Mouse (Mus musculus): Measurements from ENCODE around the gene Shtn1. TPM values are rescaled to one million over a fixed set of nuclear protein-coding genes. Genes with fewer than 3 reads are reported as not detected.

The Shtn1 gene
- polyA plus RNA-seq, 1 experiment from 2014 or later, result 1.0 TPM

- Histone ChIP-seq H3K27me3 (ENCODE audit: control insufficient read depth, insufficient read depth, low read length) (no peaks in the 10 kb centered on the region), H3K4me3 (ENCODE audit: low read depth, low read length) (no peak overlapping the region), H3K9me3 (replicated peaks; ENCODE audit: control insufficient read depth, low read length) (no peaks in the 10 kb centered on the region), H3K9ac (ENCODE audit: low read depth, low read length) (no peak overlapping the region), H3K4me1 (ENCODE audit: control insufficient read depth, insufficient read depth, low read length) (no peaks in the 10 kb centered on the region), H3K4me2 (no peak overlapping the region), H3K27ac (ENCODE audit: low read depth, low read length) (no peak overlapping the region), H3K36me3 (ENCODE audit: control insufficient read depth, insufficient read depth, low read length) (no peaks in the 10 kb centered on the region)
- ATAC-seq (replicated peaks; ENCODE audit: insufficient number of reproducible peaks, low FRiP score, low TSS enrichment), result no peak
- 94% methylated on average over 5 of the region's 5 CpGs for WGBS (ENCODE audit: insufficient replicate concordance)
These were observed 12.3 kb downstream of the Shtn1 start for GRCm38 (mm10) chr19:59063568-59063967.

GRCm38 (mm10) chr19:59058105-59058504 lies 17.8 kb downstream of the Shtn1 start:
- H3K36me3 ChIP-seq (ENCODE audit: control insufficient read depth, insufficient read depth, low read length), result no peaks in the 10 kb centered on the region
- no peaks in the 10 kb centered on the region; the same call in 1 of the 2 replicates for H3K27me3 ChIP-seq (ENCODE audit: control insufficient read depth, insufficient read depth, low read length)
- H3K4me2 ChIP-seq, result no peak overlapping the region
- ATAC-seq (replicated peaks; ENCODE audit: insufficient number of reproducible peaks, low FRiP score, low TSS enrichment), result no peak
- H3K9ac ChIP-seq (ENCODE audit: low read depth, low read length), result no peak overlapping the region
- H3K27ac ChIP-seq (ENCODE audit: low read depth, low read length), result no peak overlapping the region
- no peak overlapping the region for H3K4me3 ChIP-seq (ENCODE audit: low read depth, low read length)
- 80% methylated on average over 4 of the region's 4 CpGs for WGBS (ENCODE audit: insufficient replicate concordance)
- no peaks in the 10 kb centered on the region for H3K4me1 ChIP-seq (ENCODE audit: control insufficient read depth, insufficient read depth, low read length)
- no peaks in the 10 kb centered on the region for H3K9me3 ChIP-seq (replicated peaks; ENCODE audit: control insufficient read depth, low read length)

DNA sequence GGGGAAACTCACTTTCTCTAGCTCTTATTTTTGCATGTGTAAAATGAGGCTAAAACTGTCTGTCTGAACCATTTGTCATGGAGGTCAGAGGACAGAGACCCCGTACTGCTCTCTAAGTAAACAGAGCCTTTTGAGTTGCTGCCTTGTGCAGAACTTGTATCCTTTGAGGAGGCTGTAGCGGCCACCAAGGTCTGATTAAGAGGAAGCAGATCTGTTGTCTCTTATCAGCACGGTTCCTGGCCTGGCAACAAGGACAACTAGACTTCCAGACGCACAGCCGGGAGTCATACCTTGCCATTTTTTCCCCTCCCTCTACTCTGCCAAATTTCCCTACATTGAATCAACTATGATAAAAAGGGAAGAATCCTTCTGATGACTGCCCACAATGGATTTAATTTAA lies 18.5 kb downstream of the Shtn1 start:
- Histone ChIP-seq H3K4me3 (ENCODE audit: low read depth, low read length) (no peak overlapping the region), H3K27me3 (ENCODE audit: control insufficient read depth, insufficient read depth, low read length) (no peaks in the 10 kb centered on the region; the same call in 1 of the 2 replicates), H3K4me2 (no peak overlapping the region), H3K27ac (ENCODE audit: low read depth, low read length) (no peak overlapping the region), H3K9me3 (replicated peaks; ENCODE audit: control insufficient read depth, low read length) (no peaks in the 10 kb centered on the region), H3K9ac (ENCODE audit: low read depth, low read length) (no peak overlapping the region), H3K4me1 (ENCODE audit: control insufficient read depth, insufficient read depth, low read length) (no peaks in the 10 kb centered on the region), H3K36me3 (ENCODE audit: control insufficient read depth, insufficient read depth, low read length) (no peaks in the 10 kb centered on the region)
- WGBS (ENCODE audit: insufficient replicate concordance), result 13% methylated on average over 5 of the region's 5 CpGs
- no peak for ATAC-seq (replicated peaks; ENCODE audit: insufficient number of reproducible peaks, low FRiP score, low TSS enrichment)

GRCm38 (mm10) chr19:59054632-59054951 lies 21.3 kb downstream of the Shtn1 start:
- Histone ChIP-seq H3K27ac (ENCODE audit: low read depth, low read length) (no peak overlapping the region), H3K4me1 (ENCODE audit: control insufficient read depth, insufficient read depth, low read length) (no peaks in the 10 kb centered on the region), H3K4me2 (no peak overlapping the region), H3K4me3 (ENCODE audit: low read depth, low read length) (no peak overlapping the region), H3K9me3 (replicated peaks; ENCODE audit: control insufficient read depth, low read length) (no peaks in the 10 kb centered on the region), H3K9ac (ENCODE audit: low read depth, low read length) (no peak overlapping the region), H3K27me3 (ENCODE audit: control insufficient read depth, insufficient read depth, low read length) (no peaks in the 10 kb centered on the region; the same call in 1 of the 2 replicates), H3K36me3 (ENCODE audit: control insufficient read depth, insufficient read depth, low read length) (no peaks in the 10 kb centered on the region)
- no peak for ATAC-seq (replicated peaks; ENCODE audit: insufficient number of reproducible peaks, low FRiP score, low TSS enrichment)
- 84% methylated on average over 6 of the region's 6 CpGs for WGBS (ENCODE audit: insufficient replicate concordance)

DNA sequence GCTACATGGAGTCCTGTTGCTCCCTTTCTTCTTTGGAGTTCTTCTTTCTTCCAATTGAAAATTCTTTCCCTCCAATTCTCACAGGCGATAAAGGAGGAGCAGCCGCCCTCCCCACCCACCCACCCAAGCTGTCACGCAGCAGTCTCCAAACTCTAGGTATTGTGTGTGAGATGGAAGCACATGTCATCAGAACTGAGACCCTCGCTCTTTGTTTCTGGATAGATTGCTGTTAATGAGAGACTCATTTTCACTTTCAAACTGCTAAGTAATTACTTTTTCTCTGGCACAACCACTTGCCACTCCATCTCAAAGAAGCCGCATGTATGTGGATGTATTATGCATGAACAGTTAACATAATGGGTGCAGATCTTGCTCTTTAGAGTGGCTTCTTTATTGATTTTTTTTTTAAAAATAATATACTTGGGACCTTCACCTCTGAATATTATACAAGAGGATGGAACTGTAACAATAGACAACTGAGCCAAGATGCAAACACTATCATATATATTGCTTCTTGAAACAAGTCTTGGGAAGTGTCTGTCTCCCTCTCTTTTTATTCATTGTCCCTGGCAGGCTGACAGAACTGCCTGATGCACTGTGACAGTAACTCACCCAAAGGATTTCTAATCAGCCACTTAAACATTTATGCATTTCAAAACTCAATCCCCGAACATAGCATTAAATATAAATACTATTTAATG lies 21.8 kb downstream of the Shtn1 start:
- WGBS (ENCODE audit: insufficient replicate concordance), result 89% methylated on average over 6 of the region's 6 CpGs
- H3K27me3 ChIP-seq (ENCODE audit: control insufficient read depth, insufficient read depth, low read length), result no peaks in the 10 kb centered on the region; the same call in 1 of the 2 replicates
- no peak overlapping the region for H3K27ac ChIP-seq (ENCODE audit: low read depth, low read length)

GRCm38 (mm10) chr19:59052783-59053490 lies 23.0 kb downstream of the Shtn1 start:
- H3K27me3 ChIP-seq (ENCODE audit: control insufficient read depth, insufficient read depth, low read length), result no peaks in the 10 kb centered on the region; the same call in 1 of the 2 replicates
- 74% methylated on average over 9 of the region's 9 CpGs for WGBS (ENCODE audit: insufficient replicate concordance)
- H3K27ac ChIP-seq (ENCODE audit: low read depth, low read length), result no peak overlapping the region
- no peak for ATAC-seq (replicated peaks; ENCODE audit: insufficient number of reproducible peaks, low FRiP score, low TSS enrichment)
- no peaks in the 10 kb centered on the region for H3K36me3 ChIP-seq (ENCODE audit: control insufficient read depth, insufficient read depth, low read length)
- H3K4me2 ChIP-seq, result no peak overlapping the region
- H3K4me3 ChIP-seq (ENCODE audit: low read depth, low read length), result no peak overlapping the region
- H3K9me3 ChIP-seq (replicated peaks; ENCODE audit: control insufficient read depth, low read length), result no peaks in the 10 kb centered on the region
- no peaks in the 10 kb centered on the region for H3K4me1 ChIP-seq (ENCODE audit: control insufficient read depth, insufficient read depth, low read length)
- no peak overlapping the region for H3K9ac ChIP-seq (ENCODE audit: low read depth, low read length)

More for the DNA sequence above, 21.8 kb downstream of the Shtn1 start:
- Histone ChIP-seq H3K4me3 (ENCODE audit: low read depth, low read length) (no peak overlapping the region), H3K9me3 (replicated peaks; ENCODE audit: control insufficient read depth, low read length) (no peaks in the 10 kb centered on the region), H3K4me1 (ENCODE audit: control insufficient read depth, insufficient read depth, low read length) (no peaks in the 10 kb centered on the region), H3K36me3 (ENCODE audit: control insufficient read depth, insufficient read depth, low read length) (no peaks in the 10 kb centered on the region), H3K4me2 (no peak overlapping the region), H3K9ac (ENCODE audit: low read depth, low read length) (no peak overlapping the region)
- ATAC-seq (replicated peaks; ENCODE audit: insufficient number of reproducible peaks, low FRiP score, low TSS enrichment), result no peak

- no peak overlapping the region for H3K9ac ChIP-seq (ENCODE audit: low read depth, low read length)
- no peaks in the 10 kb centered on the region for H3K4me1 ChIP-seq (ENCODE audit: control insufficient read depth, insufficient read depth, low read length)
- H3K9me3 ChIP-seq (replicated peaks; ENCODE audit: control insufficient read depth, low read length), result no peaks in the 10 kb centered on the region
- no peak overlapping the region for H3K4me3 ChIP-seq (ENCODE audit: low read depth, low read length)
- no peak for ATAC-seq (replicated peaks; ENCODE audit: insufficient number of reproducible peaks, low FRiP score, low TSS enrichment)
- no peak overlapping the region for H3K27ac ChIP-seq (ENCODE audit: low read depth, low read length)
- 76% methylated on average over 4 of the region's 4 CpGs for WGBS (ENCODE audit: insufficient replicate concordance)
- H3K27me3 ChIP-seq (ENCODE audit: control insufficient read depth, insufficient read depth, low read length), result no peaks in the 10 kb centered on the region
- no peak overlapping the region for H3K4me2 ChIP-seq
- H3K36me3 ChIP-seq (ENCODE audit: control insufficient read depth, insufficient read depth, low read length), result no peaks in the 10 kb centered on the region
These were observed 23.8 kb downstream of the Shtn1 start for GRCm38 (mm10) chr19:59052053-59052452.

GRCm38 (mm10) chr19:59051622-59052021 lies 24.3 kb downstream of the Shtn1 start:
- no peak overlapping the region for H3K4me3 ChIP-seq (ENCODE audit: low read depth, low read length)
- H3K9ac ChIP-seq (ENCODE audit: low read depth, low read length), result no peak overlapping the region
- H3K27ac ChIP-seq (ENCODE audit: low read depth, low read length), result no peak overlapping the region
- no peak for ATAC-seq (replicated peaks; ENCODE audit: insufficient number of reproducible peaks, low FRiP score, low TSS enrichment)
- no peaks in the 10 kb centered on the region for H3K4me1 ChIP-seq (ENCODE audit: control insufficient read depth, insufficient read depth, low read length)
- WGBS (ENCODE audit: insufficient replicate concordance), result 86% methylated on average over 9 of the region's 9 CpGs
- no peaks in the 10 kb centered on the region for H3K36me3 ChIP-seq (ENCODE audit: control insufficient read depth, insufficient read depth, low read length)
- no peaks in the 10 kb centered on the region for H3K27me3 ChIP-seq (ENCODE audit: control insufficient read depth, insufficient read depth, low read length)
- no peaks in the 10 kb centered on the region for H3K9me3 ChIP-seq (replicated peaks; ENCODE audit: control insufficient read depth, low read length)
- no peak overlapping the region for H3K4me2 ChIP-seq

DNA sequence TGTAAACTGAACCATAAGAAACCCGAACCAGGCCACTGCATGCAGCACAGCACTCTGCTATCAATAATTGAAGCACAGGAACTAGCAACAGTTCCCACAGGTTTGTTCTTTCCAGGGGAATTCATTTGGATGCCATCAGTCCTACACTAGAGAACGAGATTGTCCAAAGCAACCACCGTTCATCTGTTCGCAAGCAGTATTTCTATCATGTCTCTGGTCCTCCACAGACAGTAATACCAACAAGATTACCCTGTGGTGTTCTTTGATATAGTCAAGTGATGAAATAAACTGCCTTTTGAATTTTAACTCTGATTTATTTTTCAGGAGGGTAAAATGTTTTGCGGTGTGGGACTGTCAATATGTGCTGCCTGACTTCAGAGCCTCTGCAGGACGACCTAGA lies 27.0 kb downstream of the Shtn1 start:
- H3K36me3 ChIP-seq (ENCODE audit: control insufficient read depth, insufficient read depth, low read length), result no peaks in the 10 kb centered on the region

More for the DNA sequence above, 27.0 kb downstream of the Shtn1 start:
- no peak overlapping the region for H3K4me3 ChIP-seq (ENCODE audit: low read depth, low read length)
- H3K4me2 ChIP-seq, result no peak overlapping the region
- no peak overlapping the region for H3K9ac ChIP-seq (ENCODE audit: low read depth, low read length)
- H3K27me3 ChIP-seq (ENCODE audit: control insufficient read depth, insufficient read depth, low read length), result no peaks in the 10 kb centered on the region
- no peak for ATAC-seq (replicated peaks; ENCODE audit: insufficient number of reproducible peaks, low FRiP score, low TSS enrichment)
- no peaks in the 10 kb centered on the region for H3K4me1 ChIP-seq (ENCODE audit: control insufficient read depth, insufficient read depth, low read length)
- H3K9me3 ChIP-seq (replicated peaks; ENCODE audit: control insufficient read depth, low read length), result no peaks in the 10 kb centered on the region
- no peak overlapping the region for H3K27ac ChIP-seq (ENCODE audit: low read depth, low read length)
- WGBS (ENCODE audit: insufficient replicate concordance), result 80% methylated on average over 6 of the region's 6 CpGs
